9 mouse cellular contexts compared by ENCODE assay signal in the genomic region with DNA sequence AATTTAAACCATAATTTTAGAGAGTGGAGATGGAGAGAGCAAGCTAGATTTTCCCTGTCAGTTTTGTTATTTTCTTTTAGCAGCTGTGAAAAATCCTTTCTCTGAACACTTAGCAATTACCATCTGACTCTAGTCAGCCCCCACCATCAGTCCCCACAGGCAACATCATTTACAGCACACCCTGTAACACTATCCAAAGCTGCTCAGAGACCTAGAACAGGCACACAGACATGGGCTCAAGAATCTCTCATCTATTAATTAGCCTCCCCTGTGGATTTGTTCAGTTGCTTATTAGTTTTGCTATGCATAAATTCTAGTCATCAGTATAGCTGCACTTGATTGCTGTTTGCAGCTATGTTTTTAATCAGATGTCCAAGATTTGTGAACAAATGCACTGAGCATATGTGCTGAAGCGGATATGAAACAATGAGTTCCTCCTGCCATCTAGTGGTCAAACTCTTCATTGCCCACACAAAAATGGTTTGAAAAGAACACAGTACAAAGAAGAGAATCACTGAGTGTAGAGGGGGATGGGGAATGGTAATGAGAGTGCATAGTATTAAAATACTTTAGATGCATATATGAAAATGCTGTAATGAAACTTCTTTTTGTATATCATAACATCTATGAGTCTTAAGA.
DNase-seq lines count a peak whose midpoint lies in the region; ATAC-seq lines count a peak whose summit lies in the region.
"Had no signal": no experiment of that assay in that cellular context is flagged by ENCODE, and none has a peak within 500 bp of the region (broad histone marks: within the 10 kb centered on the region; RNA-seq: fewer than 3 reads in every experiment).

No protein-coding gene starts in this region.

- H3K36me3 ChIP-seq in neural tube, embryonic 11.5 days (ENCODE audit: control insufficient read depth, insufficient read depth, low read length) = no peaks in the 10 kb centered on the region
- H3K36me3 ChIP-seq in neural tube, embryonic 15.5 days = no peaks in the 10 kb centered on the region
- H3K36me3 ChIP-seq: heart, embryonic 13.5 days had no signal

- H3K27ac ChIP-seq in neural tube, embryonic 11.5 days (ENCODE audit: low read depth, low read length) = no peak overlapping the region
- no peak overlapping the region for H3K27ac ChIP-seq in neural tube, embryonic 15.5 days (replicated peaks)
- H3K27ac ChIP-seq: heart, embryonic 13.5 days had no signal

- ATAC-seq in neural tube, embryonic 11.5 days (ENCODE audit: insufficient read depth, low FRiP score, low TSS enrichment) = peak; percentile 84
- ATAC-seq in neural tube, embryonic 15.5 days (ENCODE audit: low FRiP score) = peak; percentile 92
- ATAC-seq in erythroblast, adult 5-6 weeks (replicated peaks; ENCODE audit: low FRiP score, poor library complexity, severe bottlenecking) = no peak

- DNase-seq in adrenal gland, postnatal 10 days = peak; percentile 33
- DNase-seq in adrenal gland, adult 8-10 months = no peak
- peak; percentile 48 for DNase-seq in neural tube, embryonic 11.5 days (ENCODE audit: low spot score)
- no peak for DNase-seq in neural tube, embryonic 10.5 days (ENCODE audit: extremely low spot score, low spot score)
- peak; percentile 67 for DNase-seq in forelimb bud, embryonic 11.5 days (ENCODE audit: low read depth, low spot score)
- peak; percentile 25 to 50 for DNase-seq in layer of hippocampus, postnatal 10 days (ENCODE audit: low spot score in 2 of 2)

- no peak overlapping the region for H3K9ac ChIP-seq in neural tube, embryonic 11.5 days (ENCODE audit: low read length)
- H3K9ac ChIP-seq in neural tube, embryonic 15.5 days (replicated peaks) = no peak overlapping the region
- H3K9ac ChIP-seq: heart, embryonic 13.5 days had no signal

- H3K4me2 ChIP-seq in neural tube, embryonic 11.5 days (ENCODE audit: low read depth) = no peak overlapping the region
- no peak overlapping the region for H3K4me2 ChIP-seq in neural tube, embryonic 15.5 days
- H3K4me2 ChIP-seq: heart, embryonic 13.5 days had no signal

- no peaks in the 10 kb centered on the region for H3K9me3 ChIP-seq in neural tube, embryonic 11.5 days (ENCODE audit: control insufficient read depth, low read length)
- no peaks in the 10 kb centered on the region for H3K9me3 ChIP-seq in neural tube, embryonic 15.5 days (replicated peaks)
- H3K9me3 ChIP-seq: heart, embryonic 13.5 days had no signal

- H3K4me1 ChIP-seq in neural tube, embryonic 11.5 days (ENCODE audit: control insufficient read depth, insufficient read depth, low read length) = no peaks in the 10 kb centered on the region
- 0 out of 2 replicates have a peak, but pooled peaks cover 3% of the 10 kb centered on the region for H3K4me1 ChIP-seq in neural tube, embryonic 15.5 days
- H3K4me1 ChIP-seq: heart, embryonic 13.5 days had no signal

- no peak overlapping the region for H3K4me3 ChIP-seq in neural tube, embryonic 11.5 days (ENCODE audit: low read depth, low read length)
- H3K4me3 ChIP-seq in neural tube, embryonic 15.5 days (replicated peaks) = no peak overlapping the region
- H3K4me3 ChIP-seq: heart, embryonic 13.5 days had no signal

- 36% methylated on average over 1 of the region's 1 CpGs for WGBS in neural tube, embryonic 11.5 days
- WGBS in neural tube, embryonic 15.5 days = 16% methylated on average over 1 of the region's 1 CpGs

- no peaks in the 10 kb centered on the region for H3K27me3 ChIP-seq in neural tube, embryonic 11.5 days (ENCODE audit: control insufficient read depth, insufficient read depth, low read length)
- no peaks in the 10 kb centered on the region for H3K27me3 ChIP-seq in neural tube, embryonic 15.5 days (replicated peaks)
- H3K27me3 ChIP-seq: heart, embryonic 13.5 days had no signal

Comparison
In these comparisons a context has a peak if more than half of its experiments do, and no peak if none do; other contexts are left out.
1. DNase-seq: peak in adrenal gland, postnatal 10 days (single experiment), neural tube, embryonic 11.5 days (single experiment), forelimb bud, embryonic 11.5 days (single experiment) and layer of hippocampus, postnatal 10 days (2 of 2); none in adrenal gland, adult 8-10 months (single experiment) and neural tube, embryonic 10.5 days (single experiment).